Comparison of ENCODE assay signal across 9 mouse cellular contexts in the genomic region with DNA sequence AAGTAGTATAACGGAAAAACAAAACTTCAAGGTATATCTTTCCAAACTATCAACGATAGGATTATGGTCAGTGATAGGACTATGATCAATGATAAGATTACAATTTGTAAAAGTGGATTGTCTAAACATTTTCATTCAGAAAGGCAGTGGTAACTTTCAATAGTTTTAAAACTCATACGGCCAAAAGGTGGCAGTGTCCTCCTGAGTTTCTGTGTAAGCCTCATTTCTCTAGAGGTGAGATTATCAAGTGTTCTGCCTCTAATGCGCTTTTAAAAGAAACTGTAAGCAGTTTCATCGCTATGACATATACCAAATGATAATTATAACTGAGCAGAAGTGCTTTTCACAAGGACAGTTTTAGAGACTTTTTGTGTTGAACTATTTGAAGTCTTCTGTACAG. TPM values are rescaled to one million over a fixed set of nuclear protein-coding genes. Genes with fewer than 3 reads are reported as not detected.
DNase-seq lines count a peak whose midpoint lies in the region; ATAC-seq lines count a peak whose summit lies in the region.
"Had no signal": no experiment of that assay in that cellular context is flagged by ENCODE, and none has a peak within 500 bp of the region (broad histone marks: within the 10 kb centered on the region; RNA-seq: fewer than 3 reads in every experiment).

No protein-coding gene starts in this region.

- no peak overlapping the region for H3K9ac ChIP-seq in hindbrain, embryonic 14.5 days
- H3K9ac ChIP-seq: embryonic facial prominence, embryonic 12.5 days; neural tube, embryonic 12.5 days had no signal

- peak; percentile 83 for DNase-seq in hindbrain, embryonic 14.5 days (ENCODE audit: low spot score)
- DNase-seq in hindbrain, embryonic 10.5 days (ENCODE audit: low spot score): no peak
- DNase-seq in 416B (ENCODE audit: low read depth) (peak; percentile 46), ES-CJ7 (ENCODE audit: low read depth, low spot score) (peak; percentile 21)
- peak; percentile 35 for DNase-seq in forelimb bud, embryonic 11.5 days (ENCODE audit: low read depth, low spot score)
- DNase-seq in retina, postnatal 7 days (ENCODE audit: low read depth, low spot score): peak; percentile 20
- no peak for DNase-seq in urinary bladder, postnatal 25 days (ENCODE audit: low spot score)

- H3K27ac ChIP-seq in hindbrain, embryonic 14.5 days: no peak overlapping the region
- H3K27ac ChIP-seq in hindbrain, embryonic 10.5 days: no peak overlapping the region
- H3K27ac ChIP-seq: embryonic facial prominence, embryonic 12.5 days; neural tube, embryonic 12.5 days had no signal

- H3K9me3 ChIP-seq in hindbrain, embryonic 14.5 days (ENCODE audit: control insufficient read depth, low read length): no peaks in the 10 kb centered on the region
- H3K9me3 ChIP-seq in hindbrain, embryonic 10.5 days: no peaks in the 10 kb centered on the region
- H3K9me3 ChIP-seq: embryonic facial prominence, embryonic 12.5 days; neural tube, embryonic 12.5 days had no signal

- WGBS in hindbrain, embryonic 14.5 days: 36% methylated on average over 5 of the region's 5 CpGs
- WGBS in hindbrain, embryonic 10.5 days: 37% methylated on average over 5 of the region's 5 CpGs

- H3K4me3 ChIP-seq in hindbrain, embryonic 14.5 days (replicated peaks; ENCODE audit: low read length): no peak overlapping the region
- H3K4me3 ChIP-seq in hindbrain, embryonic 10.5 days: no peak overlapping the region
- H3K4me3 ChIP-seq: embryonic facial prominence, embryonic 12.5 days; neural tube, embryonic 12.5 days had no signal

- no peak for ATAC-seq in hindbrain, embryonic 14.5 days (ENCODE audit: low FRiP score)

- no peak overlapping the region for H3K4me2 ChIP-seq in hindbrain, embryonic 14.5 days (replicated peaks)
- H3K4me2 ChIP-seq: embryonic facial prominence, embryonic 12.5 days; neural tube, embryonic 12.5 days had no signal

- no peaks in the 10 kb centered on the region for H3K36me3 ChIP-seq in hindbrain, embryonic 14.5 days (replicated peaks; ENCODE audit: control insufficient read depth, insufficient read depth)
- H3K36me3 ChIP-seq in hindbrain, embryonic 10.5 days: no peaks in the 10 kb centered on the region
- H3K36me3 ChIP-seq: embryonic facial prominence, embryonic 12.5 days; neural tube, embryonic 12.5 days had no signal

- no peaks in the 10 kb centered on the region for H3K4me1 ChIP-seq in hindbrain, embryonic 14.5 days (replicated peaks; ENCODE audit: control insufficient read depth, insufficient read depth, low read length)
- H3K4me1 ChIP-seq in hindbrain, embryonic 10.5 days (replicated peaks): no peaks in the 10 kb centered on the region
- H3K4me1 ChIP-seq: embryonic facial prominence, embryonic 12.5 days; neural tube, embryonic 12.5 days had no signal

- H3K27me3 ChIP-seq in hindbrain, embryonic 14.5 days (ENCODE audit: control insufficient read depth, insufficient read depth, low read length): no peaks in the 10 kb centered on the region
- H3K27me3 ChIP-seq in hindbrain, embryonic 10.5 days (ENCODE audit: insufficient read depth, poor library complexity, severe bottlenecking): no peaks in the 10 kb centered on the region
- H3K27me3 ChIP-seq: embryonic facial prominence, embryonic 12.5 days; neural tube, embryonic 12.5 days had no signal

RNA-seq across cellular contexts. Expression of gene Bmp5, which starts 12.7 kb away (rescaled TPM):
- polyA plus RNA-seq in hindbrain, embryonic 14.5 days (2014; fragmentation: Nextera tagmentation; extraction: Ambion mirVana): 3.9 and 5.4 TPM in 2 replicates
- 2.1 and 2.9 TPM in 2 replicates for polyA plus RNA-seq in hindbrain, embryonic 10.5 days (2016; fragmentation: Nextera tagmentation; extraction: Ambion mirVana)

Comparison
In these comparisons a context has a peak if more than half of its experiments do, and no peak if none do; other contexts are left out.
1. DNase-seq: peak in hindbrain, embryonic 14.5 days (single experiment), 416B (single experiment), ES-CJ7 (single experiment), forelimb bud, embryonic 11.5 days (single experiment) and retina, postnatal 7 days (single experiment); none in hindbrain, embryonic 10.5 days (single experiment) and urinary bladder, postnatal 25 days (single experiment).